Mouse (Mus musculus): ENCODE results near the gene Clic4.

GRCm38 (mm10) chr4:135209846-135210245, 62.8 kb downstream of the Clic4 start:
- TF ChIP-seq MYOG (IDR thresholded peaks at IDR 0.05; ENCODE audit: control insufficient read depth, extremely low read depth, insufficient read length) (no peak), CTCF (IDR thresholded peaks at IDR 0.05; ENCODE audit: control insufficient read depth, insufficient read depth, insufficient read length) (no peak), USF1 (IDR thresholded peaks at IDR 0.05; ENCODE audit: low read depth) (no peak), MAX (IDR thresholded peaks at IDR 0.05) (no peak), CEBPB (IDR thresholded peaks at IDR 0.05; ENCODE audit: low read depth) (no peak), FOSL1 (IDR thresholded peaks at IDR 0.05; ENCODE audit: insufficient read depth, low read length, poor library complexity, severe bottlenecking) (no peak)

Data from C2C12 (cell line).